Mouse (Mus musculus): Measurements from ENCODE around the gene Des. TPM values are rescaled to one million over a fixed set of nuclear protein-coding genes. Genes with fewer than 3 reads are reported as not detected.

Des gene
- total RNA-seq, 4 experiments from 2014 or later = 0.60 to 1.9 (median 1.5) TPM

- no peak for DNase-seq (ENCODE audit: low spot score in 2 of 2)
These were observed 12.8 kb upstream of the Des start for GRCm38 (mm10) chr1:75347279-75347678.

GRCm38 (mm10) chr1:75349275-75349674 is 10.9 kb upstream of the Des start:
- DNase-seq (ENCODE audit: low spot score in 2 of 2) = no peak

GRCm38 (mm10) chr1:75357261-75357660 is 2.9 kb upstream of the Des start:
- no peak for DNase-seq (ENCODE audit: low spot score in 2 of 2)

- no peak for DNase-seq (ENCODE audit: low spot score in 2 of 2)
These were observed 2.1 kb upstream of the Des start for GRCm38 (mm10) chr1:75358009-75358408.

- DNase-seq (ENCODE audit: low spot score in 2 of 2) = no peak
These were observed 783 bp upstream of the Des start for GRCm38 (mm10) chr1:75359346-75359745.

GRCm38 (mm10) chr1:75361123-75361522 is 994 bp downstream of the Des start:
- no peak for DNase-seq (ENCODE audit: low spot score in 2 of 2)

GRCm38 (mm10) chr1:75361750-75362149 is 1.6 kb downstream of the Des start:
- no peak for DNase-seq (ENCODE audit: low spot score in 2 of 2)

- DNase-seq (ENCODE audit: low spot score in 2 of 2) = no peak
These were observed 3.7 kb downstream of the Des start for GRCm38 (mm10) chr1:75363868-75364267.

- no peak for DNase-seq (ENCODE audit: low spot score in 2 of 2)
These were observed 5.5 kb downstream of the Des start for GRCm38 (mm10) chr1:75365510-75366137.

GRCm38 (mm10) chr1:75369360-75369983 is 9.3 kb downstream of the Des start:
- DNase-seq (ENCODE audit: low spot score in 2 of 2) = no peak

- no peak for DNase-seq (ENCODE audit: low spot score in 2 of 2)
These were observed 10.0 kb downstream of the Des start for GRCm38 (mm10) chr1:75369984-75370660.

- DNase-seq (ENCODE audit: low spot score in 2 of 2) = no peak
These were observed 11.4 kb downstream of the Des start for GRCm38 (mm10) chr1:75371317-75372095.

GRCm38 (mm10) chr1:75372450-75372849 is 12.3 kb downstream of the Des start:
- no peak for DNase-seq (ENCODE audit: low spot score in 2 of 2)

GRCm38 (mm10) chr1:75373276-75373675 is 13.1 kb downstream of the Des start:
- DNase-seq (ENCODE audit: low spot score in 2 of 2) = no peak

GRCm38 (mm10) chr1:75374950-75375936 is 15.1 kb downstream of the Des start, which contains the start of gene Speg:
Gene Speg, plus strand, starts transcription at chr1:75375297.
- DNase-seq (ENCODE audit: low spot score in 2 of 2) = no peak

GRCm38 (mm10) chr1:75379196-75379595 is 19.1 kb downstream of the Des start:
- DNase-seq (ENCODE audit: low spot score in 2 of 2) = no peak

- DNase-seq (ENCODE audit: low spot score in 2 of 2) = no peak
These were observed 19.8 kb downstream of the Des start for GRCm38 (mm10) chr1:75379931-75380330.

- no peak for DNase-seq (ENCODE audit: low spot score in 2 of 2)
These were observed 20.8 kb downstream of the Des start for GRCm38 (mm10) chr1:75380951-75381350.

GRCm38 (mm10) chr1:75381482-75382355 is 21.6 kb downstream of the Des start:
- no peak for DNase-seq (ENCODE audit: low spot score in 2 of 2)
